14 mouse cellular contexts compared by ENCODE assay signal in the genomic region with DNA sequence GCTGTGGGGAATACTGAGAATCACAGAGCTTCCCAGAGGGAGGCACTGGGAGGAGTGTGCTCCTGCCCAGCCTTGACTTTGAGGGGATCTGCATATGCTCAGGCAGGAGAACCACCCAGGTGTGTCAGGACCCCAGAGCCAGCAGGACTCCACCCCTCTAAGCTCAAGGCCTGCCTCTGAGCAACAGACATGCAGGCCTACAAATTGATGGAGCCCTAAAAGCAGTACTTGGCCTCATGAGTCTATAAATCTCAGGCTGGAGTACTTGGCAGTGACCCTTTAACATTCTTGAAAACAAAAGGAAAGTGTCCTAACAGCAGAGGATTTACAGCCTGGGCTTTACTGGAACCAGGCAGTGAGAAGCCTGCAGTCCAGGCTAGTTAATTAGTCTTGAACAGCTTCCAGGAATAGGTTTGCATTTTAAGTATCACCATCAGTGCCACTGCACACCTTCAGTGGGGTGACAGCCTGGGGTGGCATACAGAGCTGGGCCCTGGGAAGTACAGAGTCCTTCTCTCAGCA.
DNase-seq lines count a peak whose midpoint lies in the region; ATAC-seq and TF ChIP-seq lines count a peak whose summit lies in the region.
"Had no signal": no experiment of that assay in that cellular context is flagged by ENCODE, and none has a peak within 500 bp of the region (broad histone marks: within the 10 kb centered on the region; RNA-seq: fewer than 3 reads in every experiment).

No protein-coding gene starts in this region.

- no peak overlapping the region for H3K27ac ChIP-seq in forebrain, embryonic 16.5 days (ENCODE audit: low read length)
- peak overlapping the region; percentile 25; the same call in 1 of the 2 replicates for H3K27ac ChIP-seq in kidney, postnatal 0 days
- peak overlapping the region; percentile 28; the same call in 1 of the 2 replicates for H3K27ac ChIP-seq in neural tube, embryonic 15.5 days (replicated peaks)
- no peak overlapping the region for H3K27ac ChIP-seq in gastrocnemius, adult 2 months
- H3K27ac ChIP-seq: embryonic facial prominence, embryonic 12.5 days; heart, embryonic 10.5 days had no signal

- ATAC-seq in forebrain, embryonic 16.5 days, result peak; percentile 85
- 0 out of 2 replicates have a peak, but pooled peaks have one; percentile 25 for ATAC-seq in kidney, postnatal 0 days (replicated peaks; ENCODE audit: low FRiP score, low read depth)
- ATAC-seq in neural tube, embryonic 15.5 days (ENCODE audit: low FRiP score), result peak; percentile 68; the same call in 1 of the 2 replicates
- ATAC-seq: lung, postnatal 0 days had no signal

- TF ChIP-seq CTCF in kidney, postnatal 0 days (IDR thresholded peaks at IDR 0.05; ENCODE audit: low read depth), result no peak
- TF ChIP-seq CTCF in gastrocnemius, adult 2 months (IDR thresholded peaks at IDR 0.05), result no peak

- H3K4me2 ChIP-seq in forebrain, embryonic 16.5 days (ENCODE audit: low read length), result no peak overlapping the region
- H3K4me2 ChIP-seq in kidney, postnatal 0 days (ENCODE audit: low read length), result no peak overlapping the region
- no peak overlapping the region for H3K4me2 ChIP-seq in neural tube, embryonic 15.5 days
- H3K4me2 ChIP-seq: embryonic facial prominence, embryonic 12.5 days had no signal

- no peak overlapping the region for H3K9ac ChIP-seq in forebrain, embryonic 16.5 days (replicated peaks; ENCODE audit: low read depth, low read length)
- H3K9ac ChIP-seq in kidney, postnatal 0 days (ENCODE audit: low read depth, low read length), result no peak overlapping the region
- no peak overlapping the region for H3K9ac ChIP-seq in neural tube, embryonic 15.5 days (replicated peaks)
- H3K9ac ChIP-seq: embryonic facial prominence, embryonic 12.5 days had no signal

- no peaks in the 10 kb centered on the region for H3K27me3 ChIP-seq in forebrain, embryonic 16.5 days (replicated peaks; ENCODE audit: control insufficient read depth, insufficient read depth, low read length)
- H3K27me3 ChIP-seq in kidney, postnatal 0 days (ENCODE audit: insufficient read depth, low read length), result no peaks in the 10 kb centered on the region
- H3K27me3 ChIP-seq in neural tube, embryonic 15.5 days (replicated peaks), result peaks cover 16% of the 10 kb centered on the region; the same call in 1 of the 2 replicates
- H3K27me3 ChIP-seq: CH12.LX; embryonic facial prominence, embryonic 12.5 days had no signal

- intact Hi-C loops in gastrocnemius, adult 2 months (cut with DNase I), result no loop called here
- intact Hi-C loops in heart, postnatal 25 days (cut with DNase I), result no loop called here

- H3K9me3 ChIP-seq in forebrain, embryonic 16.5 days (ENCODE audit: control insufficient read depth, low read length), result no peaks in the 10 kb centered on the region
- H3K9me3 ChIP-seq in kidney, postnatal 0 days (replicated peaks; ENCODE audit: low read length), result no peaks in the 10 kb centered on the region
- no peaks in the 10 kb centered on the region for H3K9me3 ChIP-seq in neural tube, embryonic 15.5 days (replicated peaks)
- H3K9me3 ChIP-seq: embryonic facial prominence, embryonic 12.5 days; heart, embryonic 10.5 days had no signal

- H3K4me3 ChIP-seq in forebrain, embryonic 16.5 days (replicated peaks; ENCODE audit: low read length), result no peak overlapping the region
- H3K4me3 ChIP-seq in kidney, postnatal 0 days (replicated peaks; ENCODE audit: low read depth, low read length), result no peak overlapping the region
- no peak overlapping the region for H3K4me3 ChIP-seq in neural tube, embryonic 15.5 days (replicated peaks)
- H3K4me3 ChIP-seq in gastrocnemius, adult 2 months, result no peak overlapping the region
- H3K4me3 ChIP-seq: embryonic facial prominence, embryonic 12.5 days; heart, embryonic 10.5 days had no signal

- no peaks in the 10 kb centered on the region for H3K36me3 ChIP-seq in forebrain, embryonic 16.5 days (ENCODE audit: control insufficient read depth, insufficient read depth)
- H3K36me3 ChIP-seq in kidney, postnatal 0 days (ENCODE audit: insufficient read depth, low read length), result no peaks in the 10 kb centered on the region
- H3K36me3 ChIP-seq in neural tube, embryonic 15.5 days, result no peaks in the 10 kb centered on the region
- H3K36me3 ChIP-seq: embryonic facial prominence, embryonic 12.5 days; heart, embryonic 10.5 days had no signal

- peaks cover 26% of the 10 kb centered on the region for H3K4me1 ChIP-seq in forebrain, embryonic 16.5 days (replicated peaks; ENCODE audit: control insufficient read depth, insufficient read depth, low read length)
- 0 out of 2 replicates have a peak, but pooled peaks cover 12% of the 10 kb centered on the region for H3K4me1 ChIP-seq in kidney, postnatal 0 days (replicated peaks; ENCODE audit: insufficient read depth, low read length)
- peaks cover 29% of the 10 kb centered on the region for H3K4me1 ChIP-seq in neural tube, embryonic 15.5 days

- peak; percentile 16 for DNase-seq in kidney, adult 18-20 months
- DNase-seq in kidney, postnatal 25 days, result no peak
- peak; percentile 71 for DNase-seq in kidney, postnatal 0 days (ENCODE audit: low spot score)
- DNase-seq in gastrocnemius, adult 2 months, result no peak
- no peak for DNase-seq in heart, postnatal 25 days (ENCODE audit: low spot score)
- DNase-seq: cerebellum, adult 2 months; midbrain, embryonic 14.5 days; thymus, postnatal 36 days had no signal

Comparison
In these comparisons a context has a peak if more than half of its experiments do, and no peak if none do; other contexts are left out.
1. DNase-seq: peak in kidney, adult 18-20 months (single experiment) and kidney, postnatal 0 days (single experiment); none in kidney, postnatal 25 days (0 of 2), gastrocnemius, adult 2 months (single experiment) and heart, postnatal 25 days (single experiment).
2. ATAC-seq: peak in every context shown above with its lines; median percentile 85 in forebrain, embryonic 16.5 days; 68 in neural tube, embryonic 15.5 days; 25 in kidney, postnatal 0 days.
3. H3K27ac ChIP-seq: peak in kidney, postnatal 0 days (single experiment) and neural tube, embryonic 15.5 days (single experiment); none in forebrain, embryonic 16.5 days (single experiment) and gastrocnemius, adult 2 months (single experiment).